Mouse (Mus musculus) adrenal gland, postnatal 4 days (tissue): ENCODE results near the gene Slc35e3. TPM values are rescaled to one million over a fixed set of nuclear protein-coding genes. Genes with fewer than 3 reads are reported as not detected.
"Not testable (repeated sequence)": the region's sequence is repeated elsewhere in the genome, so short reads cannot be mapped to it uniquely, and the experiment has no call there.

Source experiments
- DNase-seq, 2 experiments: peaks; one replicate each; pipeline ENCODE4 v3.0.0; 2021 to 2022; ENCODE audit warnings: low spot score in 2 of 2, mixed read lengths in 2 of 2
- total RNA-seq, 2 experiments: library from RNA; stranded (reverse); gene quantifications; 2 replicates each; pipeline ENCODE4 v1.2.3; 2021

Slc35e3 gene
- total RNA-seq, 2 experiments from 2014 or later: 15.2 TPM

- DNase-seq: no peak
Measured at GRCm38 (mm10) chr10:117736573-117736972, 9.6 kb downstream of the Slc35e3 start.

GRCm38 (mm10) chr10:117735396-117735795 is 10.8 kb downstream of the Slc35e3 start:
- DNase-seq: not testable (repeated sequence)

DNA sequence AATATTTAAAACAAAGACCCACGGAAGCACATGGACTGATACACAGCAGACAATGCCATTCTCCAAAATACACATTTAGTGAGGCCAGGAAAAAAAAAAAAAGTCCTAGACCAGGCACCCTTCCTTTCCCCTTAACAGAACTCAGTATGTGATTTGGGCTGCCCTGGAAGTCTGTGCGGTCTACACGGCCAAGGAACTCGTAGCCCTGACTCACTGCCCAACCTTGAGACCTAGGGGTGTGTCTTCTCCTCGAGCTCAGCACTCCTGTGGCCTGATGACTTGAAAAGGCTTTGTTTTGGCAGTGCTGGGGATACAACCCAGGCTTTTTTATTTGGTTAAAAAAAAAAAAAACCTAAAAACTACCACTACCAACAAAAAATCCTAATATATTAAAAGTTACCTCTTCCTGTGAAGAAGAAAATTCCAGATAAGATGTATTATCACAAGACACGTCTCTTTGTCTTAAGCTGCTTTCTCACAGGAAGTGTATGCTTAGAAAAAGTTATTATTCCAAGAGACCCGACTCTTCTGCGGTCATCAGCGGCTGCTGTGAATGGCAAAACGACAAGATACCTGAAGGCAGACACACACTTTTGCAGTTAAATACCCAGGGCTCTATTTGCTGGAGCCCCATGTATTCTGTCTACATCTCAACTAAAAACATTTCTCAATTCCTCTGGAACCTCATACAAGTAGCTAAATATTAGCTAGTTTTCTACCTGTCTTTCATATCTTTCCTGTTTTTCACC is 11.9 kb downstream of the Slc35e3 start:
- DNase-seq: not testable (repeated sequence)

GRCm38 (mm10) chr10:117733626-117734025 is 12.5 kb downstream of the Slc35e3 start:
- DNase-seq: not testable (repeated sequence)

DNA sequence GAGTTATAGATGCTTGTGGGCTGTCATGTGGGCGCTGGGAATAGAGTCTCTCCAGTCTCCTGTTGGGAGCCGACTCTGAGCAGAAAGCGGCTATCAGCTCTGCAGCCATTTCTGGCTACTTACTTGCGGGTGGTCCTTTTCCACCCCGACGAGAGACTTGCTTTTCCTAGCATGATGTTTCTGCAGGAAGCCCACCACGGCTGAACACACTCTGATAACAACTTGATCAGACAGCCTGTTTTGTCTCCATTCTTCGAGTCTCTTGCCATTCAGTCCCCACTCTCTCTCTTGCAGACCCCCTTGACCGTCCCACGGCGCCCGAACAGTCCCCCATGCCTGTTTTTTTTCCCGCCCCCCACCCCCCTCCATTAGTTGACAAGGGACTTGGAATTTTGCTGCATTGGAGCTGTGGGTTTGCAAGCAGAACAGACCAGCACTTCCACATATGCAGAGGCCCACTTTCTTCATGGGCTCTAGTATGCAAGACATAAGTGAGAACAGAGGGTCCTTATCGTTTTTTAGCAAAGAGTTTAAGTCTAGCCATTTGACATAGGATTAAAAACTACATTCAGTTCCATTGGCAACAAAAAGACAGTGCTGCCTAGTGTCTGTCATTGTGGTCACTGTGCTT is 13.1 kb downstream of the Slc35e3 start:
- DNase-seq: no peak

DNA sequence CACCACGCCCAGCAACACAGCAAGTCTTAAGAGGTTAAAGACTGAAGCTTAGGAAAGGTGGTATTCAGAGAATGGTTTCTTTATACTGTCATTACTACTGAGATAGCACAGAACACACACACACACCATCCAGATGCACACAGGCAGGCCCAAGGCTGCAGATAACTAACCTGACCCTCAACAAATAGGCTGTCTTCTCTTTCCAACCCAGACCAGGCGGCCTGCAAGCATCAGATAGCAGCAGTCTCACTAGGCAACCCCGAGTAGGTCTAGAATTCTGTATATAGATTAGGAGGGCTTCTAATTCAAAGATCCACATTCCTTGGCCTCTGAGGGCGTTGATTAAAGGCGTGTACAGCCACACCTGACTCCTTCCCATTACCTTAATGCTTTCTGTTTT is 14.0 kb downstream of the Slc35e3 start:
- DNase-seq: no peak

GRCm38 (mm10) chr10:117731244-117732101 is 14.7 kb downstream of the Slc35e3 start:
- peak in 1 of 2 experiments; percentile 34 for DNase-seq

- no peak for DNase-seq
Measured at GRCm38 (mm10) chr10:117730637-117731203, 15.4 kb downstream of the Slc35e3 start.

DNA sequence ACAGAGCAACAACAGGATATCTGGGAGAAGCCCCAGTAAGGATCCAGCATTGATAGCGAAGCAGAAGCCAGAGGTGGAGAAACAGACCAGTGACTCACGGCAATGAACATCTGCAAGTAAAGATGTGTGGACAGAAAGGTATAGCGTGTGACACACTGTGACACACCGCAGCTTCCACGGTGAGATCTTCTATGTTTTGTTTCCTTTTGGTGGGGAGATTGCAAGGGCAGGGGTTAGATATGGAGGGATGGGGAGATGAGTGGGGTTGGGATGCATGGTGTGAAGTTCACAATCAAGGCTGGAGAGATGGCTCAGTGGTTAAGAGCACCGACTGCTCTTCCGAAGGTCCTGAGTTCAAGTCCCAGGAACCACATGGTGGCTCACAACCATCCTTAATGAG is 16.0 kb downstream of the Slc35e3 start:
- no peak for DNase-seq

DNA sequence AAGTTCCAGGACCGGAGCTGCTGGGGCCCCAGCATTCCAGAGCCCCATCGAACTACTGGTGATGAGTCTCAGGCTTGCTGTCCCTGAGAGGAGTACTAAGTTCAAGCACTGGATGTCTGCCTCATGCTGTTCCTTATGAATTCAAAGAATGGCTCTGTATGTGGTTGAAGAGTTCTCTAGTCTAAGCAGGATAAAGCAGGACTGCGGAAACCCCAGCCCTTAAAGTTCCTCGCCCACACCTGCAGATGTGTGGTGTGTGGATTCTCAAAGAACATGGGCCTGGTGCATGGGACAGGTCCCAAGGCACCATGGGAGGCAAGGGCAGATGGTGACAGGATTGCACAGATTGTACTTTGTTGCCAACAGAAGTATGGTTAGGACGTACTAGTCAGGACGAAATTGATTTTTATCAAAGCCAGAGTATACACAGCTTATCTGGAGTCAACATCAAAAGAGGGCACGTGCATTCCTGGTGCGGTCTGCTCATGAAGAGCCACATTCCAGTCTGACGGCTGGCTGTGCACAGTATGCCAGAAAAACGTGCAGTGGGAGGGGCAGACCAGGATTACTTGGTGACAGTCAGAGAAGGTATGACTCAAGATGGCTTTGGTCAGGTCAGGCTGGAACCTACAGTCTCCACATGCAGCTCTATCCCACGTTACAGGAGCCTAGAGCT is 16.9 kb downstream of the Slc35e3 start:
- DNase-seq: no peak

DNA sequence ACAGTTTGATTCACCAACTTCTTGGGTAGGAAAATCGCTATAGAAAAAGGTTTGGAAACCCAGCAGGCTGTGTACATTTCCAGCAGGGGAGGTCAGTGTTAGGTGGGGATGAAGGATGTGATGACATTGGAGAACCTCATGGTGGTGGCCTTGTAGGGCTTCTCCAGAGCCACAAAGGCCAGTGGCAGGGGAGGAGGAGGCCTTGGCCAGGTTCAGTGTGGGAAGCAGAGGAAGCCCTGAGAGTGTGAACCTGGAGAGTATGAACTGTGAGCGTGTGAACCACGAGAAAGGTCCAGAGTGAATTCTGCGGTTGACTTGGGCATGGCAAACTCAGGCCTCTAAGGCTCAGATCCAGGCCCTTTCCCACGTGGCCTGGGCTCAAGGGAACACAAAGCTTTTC is 17.6 kb downstream of the Slc35e3 start:
- no peak for DNase-seq

DNA sequence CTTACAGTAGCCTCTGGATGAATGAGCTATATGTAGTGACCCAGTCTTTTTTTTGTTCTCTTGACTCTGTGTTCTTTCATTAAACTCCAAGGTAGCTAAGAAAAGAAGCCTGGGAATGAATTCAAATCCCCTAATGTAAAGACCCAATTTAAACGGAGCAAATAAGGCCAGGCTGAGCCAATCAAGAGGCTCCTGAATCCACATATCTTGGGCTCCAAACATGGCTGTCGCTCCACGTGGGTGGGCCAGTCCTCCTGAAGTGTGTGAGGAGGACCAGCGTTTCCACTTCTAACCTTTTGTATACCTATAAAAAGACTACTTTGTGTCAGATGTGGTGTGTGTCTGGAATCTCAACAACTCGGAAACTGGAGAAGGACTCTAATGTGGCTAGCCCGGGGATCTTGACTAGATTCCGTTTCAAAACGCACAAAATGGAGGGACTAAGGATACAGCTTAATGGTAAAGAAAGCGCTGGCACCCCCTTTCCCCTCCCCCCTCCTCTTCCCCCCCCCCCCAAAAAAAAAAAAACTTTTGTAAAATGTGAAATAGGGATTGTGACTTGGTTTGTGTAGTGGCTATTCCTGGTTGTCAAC is 18.6 kb downstream of the Slc35e3 start:
- DNase-seq: no peak

DNA sequence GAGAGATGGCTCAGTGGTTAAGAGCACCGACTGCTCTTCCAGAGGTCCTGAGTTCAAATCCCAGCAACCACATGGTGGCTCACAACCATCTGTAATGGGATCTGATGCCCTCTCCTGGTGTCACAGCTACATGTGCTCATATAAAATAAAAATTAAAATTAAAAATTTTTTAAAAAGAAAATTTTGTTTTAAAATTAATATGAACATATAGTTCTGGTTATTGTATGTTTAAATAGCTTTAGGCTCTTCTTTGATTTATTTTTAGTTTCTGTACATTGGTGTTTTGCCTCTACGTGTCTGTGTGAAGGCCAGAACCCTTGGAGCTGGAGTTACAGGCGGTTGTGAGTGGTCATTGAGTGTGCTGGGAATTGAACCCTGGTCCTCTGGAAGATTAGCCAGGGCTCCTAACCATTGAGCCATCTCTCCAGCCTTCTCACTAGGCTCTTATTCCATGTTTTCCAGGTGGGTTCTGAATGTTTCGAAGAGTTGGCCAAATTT is 19.2 kb downstream of the Slc35e3 start:
- no peak for DNase-seq

- no peak for DNase-seq
Measured at GRCm38 (mm10) chr10:117726350-117726749, 19.8 kb downstream of the Slc35e3 start.

DNA sequence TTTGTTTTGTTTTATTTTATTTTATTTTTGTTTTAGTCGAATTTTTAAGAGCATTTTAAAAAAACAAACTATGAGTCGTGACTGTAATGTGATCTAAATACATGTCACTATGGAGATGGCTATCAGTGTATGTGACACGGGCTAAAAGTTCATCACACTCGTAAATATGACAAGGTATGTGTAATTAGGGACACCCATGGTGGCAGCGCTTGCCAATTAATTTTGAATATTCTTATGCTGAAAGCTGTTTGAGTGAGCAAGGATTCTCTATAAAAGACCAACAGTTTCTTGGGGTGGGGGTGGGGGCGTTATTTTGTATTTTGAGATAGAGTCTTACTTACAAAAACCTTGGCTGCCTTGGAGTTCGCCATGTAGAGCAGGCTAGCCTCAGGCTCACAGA is 20.5 kb downstream of the Slc35e3 start:
- DNase-seq: no peak

- DNase-seq: no peak
Measured at GRCm38 (mm10) chr10:117724804-117725361, 21.3 kb downstream of the Slc35e3 start.

DNA sequence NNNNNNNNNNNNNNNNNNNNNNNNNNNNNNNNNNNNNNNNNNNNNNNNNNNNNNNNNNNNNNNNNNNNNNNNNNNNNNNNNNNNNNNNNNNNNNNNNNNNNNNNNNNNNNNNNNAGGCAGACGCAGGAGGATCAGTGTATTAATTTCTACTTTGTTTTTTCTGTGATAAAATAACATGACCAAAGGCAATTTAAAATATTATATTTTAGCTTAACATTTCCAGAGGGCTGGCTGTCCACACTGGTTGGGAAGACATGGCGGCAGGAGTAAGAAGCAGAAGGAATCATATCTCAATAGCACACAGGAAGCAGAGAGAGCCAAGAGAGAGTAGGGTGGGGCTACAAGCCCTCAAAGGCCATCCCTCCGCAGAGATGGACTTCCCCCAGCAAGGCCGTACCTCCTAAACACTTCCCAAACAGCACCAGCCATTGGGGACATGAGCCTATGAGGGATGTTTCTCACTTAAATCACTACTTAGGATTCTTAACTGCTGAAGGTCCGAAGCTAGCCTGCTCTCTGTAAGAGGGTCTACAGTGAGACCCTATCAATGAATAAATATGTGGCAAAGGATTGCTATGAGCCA is 21.9 kb downstream of the Slc35e3 start:
- DNase-seq: no peak

DNA sequence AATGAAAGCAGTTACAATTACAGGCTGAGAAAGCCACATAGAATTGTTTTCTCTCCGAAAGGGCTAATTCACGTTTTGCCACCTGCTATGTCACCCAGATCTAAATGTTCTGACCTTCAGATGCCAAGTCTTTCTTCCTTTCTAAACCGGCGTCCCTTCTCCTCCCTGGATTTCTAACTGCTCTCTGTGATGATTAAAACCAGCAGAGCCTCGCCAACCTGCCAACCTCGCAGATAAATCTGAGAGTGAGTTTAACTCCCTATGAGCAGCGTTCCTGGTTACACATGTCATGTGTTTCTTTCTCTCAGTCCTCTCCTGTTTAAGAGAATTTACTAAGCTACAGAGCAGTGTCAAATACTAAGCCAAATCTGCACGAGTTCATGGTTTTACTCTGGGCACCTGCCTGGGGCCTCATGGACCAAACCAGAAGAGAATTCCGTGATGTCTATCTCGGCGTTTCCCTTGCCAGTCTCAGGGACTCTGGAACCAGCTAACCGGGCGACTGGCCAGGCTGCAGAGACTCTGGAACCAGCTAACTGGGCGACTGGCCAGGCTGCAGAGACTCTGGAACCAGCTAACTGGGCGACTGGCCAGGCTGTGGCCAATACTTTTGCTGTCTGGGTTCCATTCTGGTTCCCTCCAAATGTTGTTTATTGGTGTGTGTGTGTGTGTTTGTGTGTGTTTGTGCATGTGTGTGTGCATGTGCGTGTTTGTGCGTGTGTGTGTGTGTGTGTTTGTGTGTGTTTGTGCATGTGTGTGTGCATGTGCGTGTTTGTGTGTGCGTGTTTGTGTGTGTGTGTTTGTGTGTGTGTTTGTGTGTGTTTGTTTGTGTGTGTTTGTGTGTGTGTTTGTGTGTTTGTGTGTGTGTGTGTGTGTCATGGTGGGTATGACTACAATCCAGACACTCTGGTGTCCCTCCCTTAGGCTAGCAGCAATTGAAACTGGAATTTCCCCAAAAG is 27.7 kb downstream of the Slc35e3 start:
- DNase-seq: no peak
